Mouse (Mus musculus) stomach, embryonic 15.5 days (tissue): ENCODE data around the gene Slc2a13. TPM values are rescaled to one million over a fixed set of nuclear protein-coding genes. Genes with fewer than 3 reads are reported as not detected.

Source experiments
- ATAC-seq: fragments of 200-750 bp; cut with Nextera tagmentation; 2 replicates; pipeline ENCODE4 v1.8.0; 2017; ENCODE audit warnings: low read depth, moderate number of reproducible peaks, moderate TSS enrichment; ENCODE audit not compliant: insufficient read depth, low FRiP score
- H3K27ac ChIP-seq: fragments of 300-500 bp; sonication (generic); 2 replicates; pipeline ENCODE4 v1.5.1; 2015; ENCODE audit warnings: mild to moderate bottlenecking, inconsistent platforms
- H3K27me3 ChIP-seq: fragments of 300-500 bp; sonication (generic); replicated peaks from 2 replicates; pipeline ENCODE4 v1.6.1; 2015; ENCODE audit warnings: inconsistent platforms
- H3K36me3 ChIP-seq: fragments of 300-500 bp; sonication (generic); 2 replicates; pipeline ENCODE4 v1.6.1; 2015; ENCODE audit warnings: inconsistent platforms
- H3K4me1 ChIP-seq: fragments of 300-500 bp; sonication (generic); 2 replicates; pipeline ENCODE4 v1.6.1; 2015; ENCODE audit warnings: inconsistent platforms
- H3K4me2 ChIP-seq: fragments of 300-500 bp; sonication (generic); 2 replicates; pipeline ENCODE4 v1.6.1; 2015; ENCODE audit warnings: mild to moderate bottlenecking, inconsistent platforms
- H3K4me3 ChIP-seq: fragments of 300-500 bp; sonication (generic); replicated peaks from 2 replicates; pipeline ENCODE4 v1.5.1; 2015; ENCODE audit warnings: inconsistent platforms
- H3K9ac ChIP-seq: fragments of 300-500 bp; sonication (generic); 2 replicates; pipeline ENCODE4 v1.6.1; 2015; ENCODE audit warnings: inconsistent platforms
- H3K9me3 ChIP-seq: fragments of 300-500 bp; sonication (generic); 2 replicates; pipeline ENCODE4 v1.6.1; 2016; ENCODE audit warnings: inconsistent platforms
- WGBS: fragments of 180-500 bp; shearing (Covaris S2); methylation state at CpG from one replicate; pipeline ENCODE4 v1.1.7; 2015; 5-methylcytosine and 5-hydroxymethylcytosine counted together
- polyA plus RNA-seq: library from polyadenylated mRNA; unstranded; fragments of >200 nt; fragmentation: Nextera tagmentation; extraction: Ambion mirVana; gene quantifications from 2 replicates; pipeline ENCODE4 v1.2.1, GENCODE M21; 2015

The Slc2a13 gene
- polyA plus RNA-seq, 1 experiment from 2014 or later, result 1.3 TPM

- 86% methylated on average over 14 of the region's 14 CpGs for WGBS
- Histone ChIP-seq H3K4me2 (no peak overlapping the region), H3K9me3 (no peaks in the 10 kb centered on the region), H3K4me1 (no peaks in the 10 kb centered on the region), H3K9ac (no peak overlapping the region), H3K36me3 (no peaks in the 10 kb centered on the region), H3K4me3 (no peak overlapping the region), H3K27ac (no peak overlapping the region), H3K27me3 (no peaks in the 10 kb centered on the region)
- no peak for ATAC-seq
Observed at GRCm38 (mm10) chr15:91479924-91480615, 93.0 kb downstream of the Slc2a13 start.

GRCm38 (mm10) chr15:91477766-91478165 is 95.3 kb downstream of the Slc2a13 start:
- H3K4me1 ChIP-seq, result no peaks in the 10 kb centered on the region
- WGBS, result 30% methylated on average over 5 of the region's 5 CpGs
- no peak for ATAC-seq
- H3K9ac ChIP-seq, result no peak overlapping the region
- H3K9me3 ChIP-seq, result no peaks in the 10 kb centered on the region
- no peak overlapping the region for H3K4me2 ChIP-seq
- no peaks in the 10 kb centered on the region for H3K27me3 ChIP-seq
- H3K36me3 ChIP-seq, result no peaks in the 10 kb centered on the region
- no peak overlapping the region for H3K4me3 ChIP-seq
- no peak overlapping the region for H3K27ac ChIP-seq

GRCm38 (mm10) chr15:91473690-91474409 is 99.2 kb downstream of the Slc2a13 start:
- no peak overlapping the region for H3K9ac ChIP-seq
- H3K4me3 ChIP-seq, result no peak overlapping the region
- no peaks in the 10 kb centered on the region for H3K36me3 ChIP-seq
- no peak overlapping the region for H3K4me2 ChIP-seq
- H3K27ac ChIP-seq, result no peak overlapping the region
- no peaks in the 10 kb centered on the region for H3K4me1 ChIP-seq
- no peaks in the 10 kb centered on the region for H3K9me3 ChIP-seq
- H3K27me3 ChIP-seq, result no peaks in the 10 kb centered on the region
- ATAC-seq, result no peak
- 78% methylated on average over 2 of the region's 2 CpGs for WGBS

GRCm38 (mm10) chr15:91465331-91465730 is 107.7 kb downstream of the Slc2a13 start:
- no peak for ATAC-seq
- H3K9me3 ChIP-seq, result no peaks in the 10 kb centered on the region
- WGBS, result 62% methylated on average over 3 of the region's 3 CpGs
- H3K27ac ChIP-seq, result no peak overlapping the region
- H3K4me3 ChIP-seq, result no peak overlapping the region
- H3K36me3 ChIP-seq, result no peaks in the 10 kb centered on the region
- no peaks in the 10 kb centered on the region for H3K27me3 ChIP-seq
- no peaks in the 10 kb centered on the region for H3K4me1 ChIP-seq
- H3K4me2 ChIP-seq, result no peak overlapping the region
- H3K9ac ChIP-seq, result no peak overlapping the region

GRCm38 (mm10) chr15:91463857-91464435 is 109.1 kb downstream of the Slc2a13 start:
- no peak overlapping the region for H3K4me2 ChIP-seq
- no peak overlapping the region for H3K9ac ChIP-seq
- no peaks in the 10 kb centered on the region for H3K9me3 ChIP-seq
- H3K4me3 ChIP-seq, result no peak overlapping the region
- H3K36me3 ChIP-seq, result no peaks in the 10 kb centered on the region
- ATAC-seq, result no peak
- no peaks in the 10 kb centered on the region for H3K4me1 ChIP-seq
- H3K27me3 ChIP-seq, result no peaks in the 10 kb centered on the region
- no peak overlapping the region for H3K27ac ChIP-seq
- 85% methylated on average over 10 of the region's 10 CpGs for WGBS

GRCm38 (mm10) chr15:91463026-91463661 is 109.9 kb downstream of the Slc2a13 start:
- Histone ChIP-seq H3K4me3 (no peak overlapping the region), H3K9me3 (no peaks in the 10 kb centered on the region), H3K4me1 (no peaks in the 10 kb centered on the region), H3K4me2 (no peak overlapping the region), H3K9ac (no peak overlapping the region), H3K27ac (no peak overlapping the region), H3K27me3 (no peaks in the 10 kb centered on the region), H3K36me3 (no peaks in the 10 kb centered on the region)
- no peak for ATAC-seq
- WGBS, result 72% methylated on average over 16 of the region's 16 CpGs

- 46% methylated on average over 2 of the region's 2 CpGs for WGBS
- no peak overlapping the region for H3K27ac ChIP-seq
- H3K9ac ChIP-seq, result no peak overlapping the region
- no peak overlapping the region for H3K4me2 ChIP-seq
- ATAC-seq, result no peak
- H3K4me3 ChIP-seq, result no peak overlapping the region
- no peaks in the 10 kb centered on the region for H3K27me3 ChIP-seq
- no peaks in the 10 kb centered on the region for H3K36me3 ChIP-seq
- H3K9me3 ChIP-seq, result no peaks in the 10 kb centered on the region
- no peaks in the 10 kb centered on the region for H3K4me1 ChIP-seq
Observed at GRCm38 (mm10) chr15:91461940-91462339, 111.1 kb downstream of the Slc2a13 start.

- no peak for ATAC-seq
- H3K36me3 ChIP-seq, result no peaks in the 10 kb centered on the region
- WGBS, result 41% methylated on average over 2 of the region's 2 CpGs
Observed at GRCm38 (mm10) chr15:91457202-91457601, 115.9 kb downstream of the Slc2a13 start.

GRCm38 (mm10) chr15:91445399-91445798 is 127.7 kb downstream of the Slc2a13 start:
- 89% methylated on average over 6 of the region's 6 CpGs for WGBS

More at GRCm38 (mm10) chr15:91457202-91457601, 115.9 kb downstream of the Slc2a13 start:
- no peak overlapping the region for H3K27ac ChIP-seq
- no peaks in the 10 kb centered on the region for H3K4me1 ChIP-seq
- H3K4me3 ChIP-seq, result no peak overlapping the region
- no peaks in the 10 kb centered on the region for H3K27me3 ChIP-seq
- H3K9me3 ChIP-seq, result no peaks in the 10 kb centered on the region
- H3K9ac ChIP-seq, result no peak overlapping the region
- H3K4me2 ChIP-seq, result no peak overlapping the region

GRCm38 (mm10) chr15:91443449-91443848 is 129.6 kb downstream of the Slc2a13 start:
- Histone ChIP-seq H3K27me3 (no peaks in the 10 kb centered on the region), H3K4me1 (no peaks in the 10 kb centered on the region), H3K4me2 (no peak overlapping the region), H3K4me3 (no peak overlapping the region), H3K36me3 (no peaks in the 10 kb centered on the region), H3K9me3 (no peaks in the 10 kb centered on the region), H3K9ac (no peak overlapping the region), H3K27ac (no peak overlapping the region)
- ATAC-seq, result no peak
- 83% methylated on average over 8 of the region's 8 CpGs for WGBS

More at GRCm38 (mm10) chr15:91445399-91445798, 127.7 kb downstream of the Slc2a13 start:
- H3K9me3 ChIP-seq, result no peaks in the 10 kb centered on the region
- H3K36me3 ChIP-seq, result no peaks in the 10 kb centered on the region
- H3K9ac ChIP-seq, result no peak overlapping the region
- H3K27ac ChIP-seq, result no peak overlapping the region
- no peak for ATAC-seq
- H3K4me2 ChIP-seq, result no peak overlapping the region
- no peaks in the 10 kb centered on the region for H3K4me1 ChIP-seq
- no peaks in the 10 kb centered on the region for H3K27me3 ChIP-seq
- no peak overlapping the region for H3K4me3 ChIP-seq

GRCm38 (mm10) chr15:91439883-91440282 is 133.2 kb downstream of the Slc2a13 start:
- no peaks in the 10 kb centered on the region for H3K4me1 ChIP-seq
- H3K36me3 ChIP-seq, result no peaks in the 10 kb centered on the region
- H3K9me3 ChIP-seq, result no peaks in the 10 kb centered on the region
- WGBS, result 84% methylated on average over 2 of the region's 2 CpGs
- H3K27ac ChIP-seq, result no peak overlapping the region
- no peak for ATAC-seq
- H3K27me3 ChIP-seq, result no peaks in the 10 kb centered on the region
- H3K9ac ChIP-seq, result no peak overlapping the region
- H3K4me2 ChIP-seq, result no peak overlapping the region
- H3K4me3 ChIP-seq, result no peak overlapping the region

GRCm38 (mm10) chr15:91425426-91425825 is 147.6 kb downstream of the Slc2a13 start:
- H3K36me3 ChIP-seq, result no peaks in the 10 kb centered on the region
- no peak for ATAC-seq
- H3K27me3 ChIP-seq, result no peaks in the 10 kb centered on the region
- no peak overlapping the region for H3K9ac ChIP-seq
- H3K4me1 ChIP-seq, result no peaks in the 10 kb centered on the region
- H3K9me3 ChIP-seq, result no peaks in the 10 kb centered on the region
- WGBS, result 84% methylated on average over 6 of the region's 6 CpGs
- no peak overlapping the region for H3K4me3 ChIP-seq
- no peak overlapping the region for H3K27ac ChIP-seq
- H3K4me2 ChIP-seq, result no peak overlapping the region
